ENCODE assay signal across 9 mouse cellular contexts in the genomic region with DNA sequence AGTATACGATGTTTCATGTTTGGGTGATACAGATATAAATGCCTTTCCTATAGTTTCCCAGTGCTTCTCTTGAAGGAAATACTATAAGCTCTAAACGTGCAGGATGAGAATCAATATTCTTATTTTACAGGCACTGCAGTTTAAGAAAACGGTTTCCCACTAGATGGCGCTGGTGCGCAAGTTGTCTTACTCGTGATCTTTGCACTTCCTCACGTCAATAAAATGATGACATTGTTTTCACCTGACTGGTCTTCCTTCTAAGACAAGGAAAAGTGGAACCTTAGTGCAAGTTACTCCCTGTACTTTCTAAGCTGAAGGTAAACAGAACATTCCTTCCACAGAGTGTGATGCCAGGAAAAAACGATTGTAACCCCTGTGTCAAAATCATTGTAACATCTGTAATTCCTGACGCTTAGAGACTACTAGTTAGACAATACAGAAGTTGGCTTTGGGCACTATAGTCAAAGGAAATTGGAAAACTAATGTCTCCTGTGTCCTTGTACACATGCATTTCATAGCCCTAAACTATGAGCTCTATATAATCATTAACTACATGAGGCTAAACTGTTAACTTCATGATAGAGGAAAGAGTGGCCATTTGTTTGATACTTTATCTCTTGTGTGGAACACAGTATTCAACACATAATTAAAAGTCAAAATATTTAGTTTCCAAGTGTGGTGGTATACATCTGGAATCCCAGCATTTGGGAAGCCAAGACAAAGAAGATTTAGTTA. TPM values are rescaled to one million over a fixed set of nuclear protein-coding genes. Genes with fewer than 3 reads are reported as not detected.
A peak's percentile ranks its signal among the peaks of the same experiment; 100 is the strongest.
DNase-seq lines count a peak whose midpoint lies in the region; ATAC-seq and TF ChIP-seq lines count a peak whose summit lies in the region.
"Had no signal": no experiment of that assay in that cellular context is flagged by ENCODE, and none has a peak within 500 bp of the region (broad histone marks: within the 10 kb centered on the region; RNA-seq: fewer than 3 reads in every experiment).

No protein-coding gene starts in this region.

- H3K27me3 ChIP-seq in midbrain, embryonic 14.5 days (ENCODE audit: control insufficient read depth, insufficient read depth, low read length): no peaks in the 10 kb centered on the region
- H3K27me3 ChIP-seq in midbrain, embryonic 13.5 days: no peaks in the 10 kb centered on the region
- H3K27me3 ChIP-seq in limb, embryonic 14.5 days (ENCODE audit: control insufficient read depth, insufficient read depth, low read length): no peaks in the 10 kb centered on the region

- H3K4me2 ChIP-seq in midbrain, embryonic 14.5 days (ENCODE audit: low read length): no peak overlapping the region
- H3K4me2 ChIP-seq in midbrain, embryonic 13.5 days (replicated peaks): no peak overlapping the region
- H3K4me2 ChIP-seq in limb, embryonic 14.5 days (replicated peaks; ENCODE audit: low read depth, low read length, severe bottlenecking): no peak overlapping the region

- H3K4me3 ChIP-seq in midbrain, embryonic 14.5 days (replicated peaks; ENCODE audit: low read depth, low read length): no peak overlapping the region
- no peak overlapping the region for H3K4me3 ChIP-seq in midbrain, embryonic 13.5 days (replicated peaks)
- H3K4me3 ChIP-seq in limb, embryonic 14.5 days (replicated peaks; ENCODE audit: low read length): no peak overlapping the region

- peaks cover 8% of the 10 kb centered on the region for H3K4me1 ChIP-seq in midbrain, embryonic 14.5 days (ENCODE audit: control insufficient read depth, insufficient read depth, low read length)
- peaks cover 15% of the 10 kb centered on the region for H3K4me1 ChIP-seq in midbrain, embryonic 13.5 days (replicated peaks)
- H3K4me1 ChIP-seq in limb, embryonic 14.5 days (ENCODE audit: control insufficient read depth, insufficient read depth, low read length): peaks cover 5% of the 10 kb centered on the region

- peaks cover 4% of the 10 kb centered on the region for H3K36me3 ChIP-seq in midbrain, embryonic 14.5 days (ENCODE audit: control insufficient read depth, insufficient read depth, low read length)
- peaks cover 4% of the 10 kb centered on the region for H3K36me3 ChIP-seq in midbrain, embryonic 13.5 days
- H3K36me3 ChIP-seq in limb, embryonic 14.5 days (ENCODE audit: control insufficient read depth, insufficient read depth, low read length): peaks cover 2% of the 10 kb centered on the region

- no peak overlapping the region for H3K27ac ChIP-seq in midbrain, embryonic 14.5 days (replicated peaks; ENCODE audit: low read depth, low read length)
- no peak overlapping the region for H3K27ac ChIP-seq in midbrain, embryonic 13.5 days
- H3K27ac ChIP-seq in limb, embryonic 14.5 days (replicated peaks; ENCODE audit: low read depth, low read length): no peak overlapping the region

- H3K9ac ChIP-seq in midbrain, embryonic 14.5 days (replicated peaks; ENCODE audit: low read length): no peak overlapping the region
- H3K9ac ChIP-seq in midbrain, embryonic 13.5 days (replicated peaks): no peak overlapping the region
- H3K9ac ChIP-seq in limb, embryonic 14.5 days (ENCODE audit: low read depth, low read length, severe bottlenecking): no peak overlapping the region

- ATAC-seq in midbrain, embryonic 14.5 days (ENCODE audit: low FRiP score, low TSS enrichment): no peak
- no peak for ATAC-seq in midbrain, embryonic 13.5 days
- ATAC-seq in limb, embryonic 14.5 days (ENCODE audit: low FRiP score, low read depth): 0 out of 2 replicates have a peak, but pooled peaks have one; percentile 9

- no peaks in the 10 kb centered on the region for H3K9me3 ChIP-seq in midbrain, embryonic 14.5 days (ENCODE audit: control insufficient read depth, low read length)
- no peaks in the 10 kb centered on the region for H3K9me3 ChIP-seq in midbrain, embryonic 13.5 days
- no peaks in the 10 kb centered on the region for H3K9me3 ChIP-seq in limb, embryonic 14.5 days (ENCODE audit: control insufficient read depth, low read length)

- peak; percentile 96 for DNase-seq in midbrain, embryonic 14.5 days
- DNase-seq in brain, adult 2 months (ENCODE audit: low read depth, low spot score): peak; percentile 92
- DNase-seq in fibroblast of lung, adult 2 months (ENCODE audit: low read depth): peak; percentile 44
- DNase-seq in kidney, adult 8-10 months: peak; percentile 60 to 89
- DNase-seq in limb, embryonic 14.5 days (ENCODE audit: low spot score): peak; percentile 92
- DNase-seq in retina, postnatal 1 day: peak; percentile 87
- DNase-seq in thymus, postnatal 36 days: peak; percentile 65 to 75

- TF ChIP-seq POLR2A in limb, embryonic 14.5 days (IDR thresholded peaks at IDR 0.05; ENCODE audit: borderline replicate concordance, extremely low read depth, insufficient read depth, insufficient read length): no peak

- WGBS in midbrain, embryonic 14.5 days: 20% methylated on average over 9 of the region's 9 CpGs
- WGBS in midbrain, embryonic 13.5 days: 19% methylated on average over 9 of the region's 9 CpGs
- 18% methylated on average over 9 of the region's 9 CpGs for WGBS in limb, embryonic 14.5 days

RNA-seq across cellular contexts. Expression of a gene that starts 2.4 kb away (rescaled TPM):
- polyA plus RNA-seq in midbrain, embryonic 14.5 days (2014; fragmentation: Nextera tagmentation; extraction: Ambion mirVana): 17.4 and 19.5 TPM in 2 replicates
- polyA plus RNA-seq in midbrain, embryonic 13.5 days (2015; fragmentation: Nextera tagmentation; extraction: Ambion mirVana): 24.0 and 24.7 TPM in 2 replicates
- 24.9 and 31.2 TPM in 2 replicates for polyA plus RNA-seq in limb, embryonic 14.5 days (2012; rRNA removed)
- polyA plus RNA-seq in limb, embryonic 14.5 days (2014; fragmentation: Nextera tagmentation; extraction: Ambion mirVana): 14.8 and 16.8 TPM in 2 replicates

RNA-seq across cellular contexts. Expression of a gene that starts 7.1 kb away (rescaled TPM):
- not detected in 2 replicates for polyA plus RNA-seq in midbrain, embryonic 14.5 days (2014; fragmentation: Nextera tagmentation; extraction: Ambion mirVana)
- not detected in 2 replicates for polyA plus RNA-seq in midbrain, embryonic 13.5 days (2015; fragmentation: Nextera tagmentation; extraction: Ambion mirVana)
- polyA plus RNA-seq in limb, embryonic 14.5 days (2012; rRNA removed): 0.13 and 0.14 TPM in 2 replicates
- 0.30 TPM in 1 of 2 replicates, not detected in the other for polyA plus RNA-seq in limb, embryonic 14.5 days (2014; fragmentation: Nextera tagmentation; extraction: Ambion mirVana)
- polyA plus RNA-seq: heart, embryonic 14.5 days had no signal

RNA-seq across cellular contexts. Expression of a gene that starts 28.8 kb away (rescaled TPM):
- polyA plus RNA-seq in midbrain, embryonic 14.5 days (2014; fragmentation: Nextera tagmentation; extraction: Ambion mirVana): 0.36 and 0.63 TPM in 2 replicates
- polyA plus RNA-seq in midbrain, embryonic 13.5 days (2015; fragmentation: Nextera tagmentation; extraction: Ambion mirVana): 0.44 and 0.86 TPM in 2 replicates
- polyA plus RNA-seq in limb, embryonic 14.5 days (2012; rRNA removed): 0.58 and 0.72 TPM in 2 replicates
- polyA plus RNA-seq in limb, embryonic 14.5 days (2014; fragmentation: Nextera tagmentation; extraction: Ambion mirVana): 0.33 and 1.1 TPM in 2 replicates

RNA-seq across cellular contexts. Expression of a gene that starts 39.0 kb away (rescaled TPM):
- polyA plus RNA-seq in midbrain, embryonic 14.5 days (2014; fragmentation: Nextera tagmentation; extraction: Ambion mirVana): 22.1 and 22.6 TPM in 2 replicates
- 17.7 and 19.9 TPM in 2 replicates for polyA plus RNA-seq in midbrain, embryonic 13.5 days (2015; fragmentation: Nextera tagmentation; extraction: Ambion mirVana)
- polyA plus RNA-seq in limb, embryonic 14.5 days (2012; rRNA removed): 8.9 and 11.3 TPM in 2 replicates
- 11.5 and 15.1 TPM in 2 replicates for polyA plus RNA-seq in limb, embryonic 14.5 days (2014; fragmentation: Nextera tagmentation; extraction: Ambion mirVana)

Comparison
In these comparisons a context has a peak if more than half of its experiments do, and no peak if none do; other contexts are left out.
1. DNase-seq: peak in every context shown above with its lines; median percentile 96 in midbrain, embryonic 14.5 days; 92 in brain, adult 2 months; 92 in limb, embryonic 14.5 days; 87 in retina, postnatal 1 day; 74 in kidney, adult 8-10 months; 70 in thymus, postnatal 36 days; 44 in fibroblast of lung, adult 2 months.